Comparison of ENCODE assay signal across 13 mouse cellular contexts in genomic region chr6:20641851-20642250, GRCm38 (mm10).
"Had no signal": no experiment of that assay in that cellular context is flagged by ENCODE, and none has a peak within 500 bp of the region (broad histone marks: within the 10 kb centered on the region; RNA-seq: fewer than 3 reads in every experiment).

No protein-coding gene starts in this region.

- H3K4me3 ChIP-seq: limb, embryonic 15.5 days; liver, embryonic 13.5 days; lung, embryonic 15.5 days; megakaryocyte, embryonic 14.5 days had no signal

- H3K27ac ChIP-seq: kidney, postnatal 0 days; limb, embryonic 15.5 days; liver, embryonic 13.5 days; lung, embryonic 15.5 days; macrophage; stomach, postnatal 0 days had no signal

- H3K27me3 ChIP-seq: limb, embryonic 15.5 days; liver, embryonic 13.5 days; lung, embryonic 15.5 days; megakaryocyte, embryonic 14.5 days had no signal

- DNase-seq: kidney, adult 9 months; kidney, postnatal 36 days; liver, embryonic 13.5 days; liver, postnatal 0 days; lung, postnatal 14 days; right cerebral cortex, postnatal 25 days; thymus, postnatal 4 days had no signal

- H3K4me1 ChIP-seq: limb, embryonic 15.5 days; liver, embryonic 13.5 days; lung, embryonic 15.5 days; megakaryocyte, embryonic 14.5 days had no signal
